Comparison of ENCODE assay signal across 11 mouse cellular contexts in the genomic region with DNA sequence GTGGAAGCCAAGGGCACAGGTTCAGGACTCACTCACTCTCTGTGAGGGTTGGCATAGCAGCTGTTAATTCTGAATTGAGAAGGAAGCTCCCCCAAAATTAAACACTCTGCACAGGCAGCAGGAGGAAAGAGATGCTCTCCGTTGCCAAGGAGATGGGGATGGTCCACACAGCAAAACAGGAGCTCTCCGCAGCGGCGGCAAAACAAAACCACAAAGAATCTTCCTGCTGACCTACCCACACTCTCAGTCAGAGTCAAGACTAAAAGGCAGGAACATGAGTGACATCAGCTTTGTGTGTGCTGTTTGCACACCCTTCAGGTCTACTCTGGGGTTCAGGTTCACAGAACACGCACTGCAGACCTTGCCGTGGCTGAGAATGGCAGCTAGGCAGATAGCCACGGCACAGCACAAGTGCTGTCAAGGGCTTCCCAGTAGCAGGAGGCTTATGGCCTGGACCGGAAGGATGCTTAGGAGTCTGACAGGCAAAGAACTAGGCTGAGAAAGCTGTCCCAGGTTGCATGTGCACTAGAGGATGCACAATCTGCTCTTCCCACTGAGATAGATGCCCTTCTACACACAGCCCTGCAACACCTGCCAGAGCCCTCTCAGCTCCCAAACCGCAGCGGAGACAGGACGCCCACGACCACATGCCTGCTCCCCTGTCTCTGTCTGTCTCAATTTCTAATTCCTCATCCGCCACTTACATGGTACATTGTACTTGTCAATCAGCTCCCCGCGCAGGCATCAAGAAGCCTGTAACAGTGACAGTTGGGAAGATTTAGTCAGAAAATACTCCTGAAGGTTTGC. TPM values are rescaled to one million over a fixed set of nuclear protein-coding genes. Genes with fewer than 3 reads are reported as not detected.
DNase-seq lines count a peak whose midpoint lies in the region; ATAC-seq and TF ChIP-seq lines count a peak whose summit lies in the region.
"Had no signal": no experiment of that assay in that cellular context is flagged by ENCODE, and none has a peak within 500 bp of the region (broad histone marks: within the 10 kb centered on the region; RNA-seq: fewer than 3 reads in every experiment).

No protein-coding gene starts in this region.

- no peak for TF ChIP-seq POLR2A in spleen, adult 2 months (IDR thresholded peaks at IDR 0.05; ENCODE audit: low read depth, low read length)
- no peak for TF ChIP-seq POLR2A in heart, adult 2 months (IDR thresholded peaks at IDR 0.05; ENCODE audit: insufficient read depth, low read depth, low read length)

- intact Hi-C loops in heart, adult 2 months (cut with DNase I): no loop called here

- no peak for DNase-seq in spleen, adult 2 months (ENCODE audit: low read depth in 1 of 2, low spot score in 2 of 2)
- DNase-seq in spleen, postnatal 4 days (ENCODE audit: low spot score in 2 of 2): no peak
- DNase-seq in induced T-regulatory cell, adult 2 months (ENCODE audit: low read depth): peak; percentile 85
- peak; percentile 70 for DNase-seq in naive thymus-derived CD4-positive, alpha-beta T cell, adult 2 months (ENCODE audit: low read depth)
- no peak for DNase-seq in liver, postnatal 0 days
- no peak for DNase-seq in heart, adult 2 months
- no peak for DNase-seq in gastrocnemius, adult 18-20 months (ENCODE audit: low spot score)
- DNase-seq: gastrocnemius, postnatal 14 days; kidney, postnatal 10 days; lung, postnatal 4 days had no signal

- ATAC-seq in liver, postnatal 0 days: no peak
- no peak for ATAC-seq in megakaryocyte-erythroid progenitor cell, adult 5-6 weeks (replicated peaks; ENCODE audit: low FRiP score, low TSS enrichment, poor library complexity, severe bottlenecking)

- H3K27ac ChIP-seq in spleen, adult 2 months (ENCODE audit: insufficient read depth, low read length): peak overlapping the region; percentile 24; the same call in 1 of the 2 replicates
- H3K27ac ChIP-seq in liver, postnatal 0 days (ENCODE audit: low read depth): no peak overlapping the region
- H3K27ac ChIP-seq in heart, adult 2 months: no peak overlapping the region

- H3K4me3 ChIP-seq in spleen, adult 2 months (ENCODE audit: extremely low read depth, insufficient read depth, insufficient read length): no peak overlapping the region
- H3K4me3 ChIP-seq in liver, postnatal 0 days (ENCODE audit: low read depth, low read length): no peak overlapping the region
- H3K4me3 ChIP-seq in heart, adult 2 months: no peak overlapping the region

- no peaks in the 10 kb centered on the region for H3K79me2 ChIP-seq in heart, adult 2 months (replicated peaks; ENCODE audit: control insufficient read depth, insufficient read depth, low read length)

- no peaks in the 10 kb centered on the region for H3K27me3 ChIP-seq in spleen, adult 2 months (ENCODE audit: control insufficient read depth, insufficient read depth, low read length)
- H3K27me3 ChIP-seq in liver, postnatal 0 days (ENCODE audit: insufficient read depth, low read length): no peaks in the 10 kb centered on the region
- H3K27me3 ChIP-seq in heart, adult 2 months (ENCODE audit: control insufficient read depth, insufficient read depth, low read length): no peaks in the 10 kb centered on the region

- H3K9me3 ChIP-seq in liver, postnatal 0 days (ENCODE audit: low read length): no peaks in the 10 kb centered on the region

- H3K4me2 ChIP-seq in liver, postnatal 0 days (ENCODE audit: low read depth, low read length): no peak overlapping the region

- no peak overlapping the region for H3K9ac ChIP-seq in liver, postnatal 0 days (replicated peaks)
- no peak overlapping the region for H3K9ac ChIP-seq in heart, adult 2 months (ENCODE audit: low read depth, low read length)

- no peak for TF ChIP-seq EP300 in liver, postnatal 0 days (IDR thresholded peaks at IDR 0.05; ENCODE audit: low read depth)
- TF ChIP-seq EP300 in heart, adult 2 months (IDR thresholded peaks at IDR 0.05; ENCODE audit: insufficient read depth, low read depth, low read length): no peak

- H3K36me3 ChIP-seq in spleen, adult 2 months (ENCODE audit: control insufficient read depth, insufficient read depth, low read length): no peaks in the 10 kb centered on the region; the same call in 1 of the 2 replicates
- H3K36me3 ChIP-seq in liver, postnatal 0 days (replicated peaks; ENCODE audit: insufficient read depth, low read length): no peaks in the 10 kb centered on the region
- H3K36me3 ChIP-seq in heart, adult 2 months (ENCODE audit: control insufficient read depth, insufficient read depth, low read length): no peaks in the 10 kb centered on the region

- no peak for TF ChIP-seq CTCF in spleen, adult 2 months (IDR thresholded peaks at IDR 0.05; ENCODE audit: extremely low read depth, insufficient read depth, insufficient read length, insufficient replicate concordance)
- no peak for TF ChIP-seq CTCF in liver, postnatal 0 days (IDR thresholded peaks at IDR 0.05; ENCODE audit: low read depth)
- no peak for TF ChIP-seq CTCF in heart, adult 2 months (IDR thresholded peaks at IDR 0.05)

- peaks cover 22% of the 10 kb centered on the region; the same call in 1 of the 2 replicates for H3K4me1 ChIP-seq in spleen, adult 2 months (ENCODE audit: control insufficient read depth, insufficient read depth, insufficient read length)
- H3K4me1 ChIP-seq in liver, postnatal 0 days (ENCODE audit: insufficient read depth): peaks cover 2% of the 10 kb centered on the region; the same call in 1 of the 2 replicates
- no peaks in the 10 kb centered on the region for H3K4me1 ChIP-seq in heart, adult 2 months (ENCODE audit: control insufficient read depth, insufficient read depth, low read length)

- WGBS in spleen, adult 2 months: 40% methylated on average over 15 of the region's 15 CpGs
- WGBS in liver, postnatal 0 days (ENCODE audit: insufficient replicate concordance): 75% methylated on average over 15 of the region's 15 CpGs
- WGBS in heart, adult 2 months: 85% methylated on average over 15 of the region's 15 CpGs

RNA-seq across cellular contexts. Expression of a gene that starts 40.3 kb away (rescaled TPM):
- 48.3 and 51.8 TPM in 2 replicates for polyA plus RNA-seq in spleen, adult 2 months (2012; rRNA removed)
- 3.6 and 4.2 TPM in 2 replicates for polyA plus RNA-seq in liver, postnatal 0 days (2015; fragmentation: Nextera tagmentation; extraction: Ambion mirVana)
- 1 to 10 TPM; 3.6 to 5.2 TPM for total RNA-seq in heart, adult 2 months (2021)
- polyA plus RNA-seq in heart, adult 2 months (2012; rRNA removed): 4.1 and 5.4 TPM in 2 replicates
- 57.8 and 68.4 TPM in 2 replicates for total RNA-seq in megakaryocyte-erythroid progenitor cell, adult 5-6 weeks (2014; fragmentation: Nextera tagmentation)
- total RNA-seq in megakaryocyte-erythroid progenitor cell, adult 5-6 weeks (2017): 66.9 and 100 TPM in 2 replicates
- 10 to 100 TPM; 30.1 to 34.5 TPM for total RNA-seq in gastrocnemius, adult 18-20 months (2021)

Comparison
In these comparisons a context has a peak if more than half of its experiments do, and no peak if none do; other contexts are left out.
1. DNase-seq: peak in induced T-regulatory cell, adult 2 months (single experiment) and naive thymus-derived CD4-positive, alpha-beta T cell, adult 2 months (single experiment); none in spleen, adult 2 months (0 of 2), spleen, postnatal 4 days (0 of 2), liver, postnatal 0 days (single experiment), heart, adult 2 months (0 of 2) and gastrocnemius, adult 18-20 months (single experiment).
2. RNA of a gene that starts 40.3 kb away (total RNA-seq): 57.8 to 100 TPM in megakaryocyte-erythroid progenitor cell, adult 5-6 weeks and 30.1 to 34.5 TPM in gastrocnemius, adult 18-20 months; 3.6 to 5.2 TPM in heart, adult 2 months; every median in the first group is over 4 times any median in the second.